Mouse (Mus musculus) intestine, embryonic 14.5 days (tissue): ENCODE data around the gene Tgm4. TPM values are rescaled to one million over a fixed set of nuclear protein-coding genes. Genes with fewer than 3 reads are reported as not detected.
A peak's percentile ranks its signal among the peaks of the same experiment; 100 is the strongest.

Experiments used
- ATAC-seq: fragments of 200-750 bp; cut with Nextera tagmentation; replicated peaks from 2 replicates; pipeline ENCODE4 v1.8.0; 2017; ENCODE audit warnings: low read depth, moderate number of reproducible peaks, moderate TSS enrichment, moderate library complexity; ENCODE audit not compliant: low FRiP score, low TSS enrichment
- DNase-seq: peaks from one replicate; pipeline ENCODE4 v3.0.0-alpha.2; 2018; ENCODE audit warnings: low spot score
- H3K27ac ChIP-seq: fragments of 300-500 bp; sonication (generic); 2 replicates; pipeline ENCODE4 v1.5.1; 2014; ENCODE audit warnings: low read depth, mild to moderate bottlenecking, control low read depth
- H3K27me3 ChIP-seq: fragments of 300-500 bp; sonication (generic); replicated peaks from 2 replicates; pipeline ENCODE4 v1.6.1; 2014; ENCODE audit warnings: low read length, control low read depth; ENCODE audit not compliant: control insufficient read depth, insufficient read depth
- H3K36me3 ChIP-seq: fragments of 300-500 bp; sonication (generic); 2 replicates; pipeline ENCODE4 v1.6.1; 2014; ENCODE audit warnings: low read length, control low read depth; ENCODE audit not compliant: control insufficient read depth, insufficient read depth
- H3K4me1 ChIP-seq: fragments of 300-500 bp; sonication (generic); replicated peaks from 2 replicates; pipeline ENCODE4 v1.6.1; 2014; ENCODE audit warnings: low read length, control low read depth, mixed read lengths; ENCODE audit not compliant: control insufficient read depth, insufficient read depth
- H3K4me2 ChIP-seq: fragments of 300-500 bp; sonication (generic); 2 replicates; pipeline ENCODE4 v1.6.1; 2014; ENCODE audit warnings: low read length
- H3K4me3 ChIP-seq: fragments of 300-500 bp; sonication (generic); 2 replicates; pipeline ENCODE4 v1.5.1; 2014; ENCODE audit warnings: low read depth, low read length, control low read depth, mixed read lengths
- H3K9ac ChIP-seq: fragments of 300-500 bp; sonication (generic); 2 replicates; pipeline ENCODE4 v1.6.1; 2014; ENCODE audit warnings: mild to moderate bottlenecking, low read length
- H3K9me3 ChIP-seq: fragments of 300-500 bp; sonication (generic); 2 replicates; pipeline ENCODE4 v1.6.1; 2016; ENCODE audit warnings: low read length, control low read depth; ENCODE audit not compliant: control insufficient read depth
- WGBS: fragments of 180-500 bp; shearing (Covaris S2); extraction: QIAGEN DNeasy Blood & Tissue Kit; methylation state at CpG from one replicate; pipeline ENCODE4 v1.1.7; 2014; 5-methylcytosine and 5-hydroxymethylcytosine counted together
- polyA plus RNA-seq: library from polyadenylated mRNA; unstranded; fragments of >200 nt; fragmentation: Nextera tagmentation; extraction: Ambion mirVana; gene quantifications from 2 replicates; pipeline ENCODE4 v1.2.1, GENCODE M21; 2014

Tgm4 gene
- polyA plus RNA-seq, 1 experiment from 2014 or later, result not detected

DNA sequence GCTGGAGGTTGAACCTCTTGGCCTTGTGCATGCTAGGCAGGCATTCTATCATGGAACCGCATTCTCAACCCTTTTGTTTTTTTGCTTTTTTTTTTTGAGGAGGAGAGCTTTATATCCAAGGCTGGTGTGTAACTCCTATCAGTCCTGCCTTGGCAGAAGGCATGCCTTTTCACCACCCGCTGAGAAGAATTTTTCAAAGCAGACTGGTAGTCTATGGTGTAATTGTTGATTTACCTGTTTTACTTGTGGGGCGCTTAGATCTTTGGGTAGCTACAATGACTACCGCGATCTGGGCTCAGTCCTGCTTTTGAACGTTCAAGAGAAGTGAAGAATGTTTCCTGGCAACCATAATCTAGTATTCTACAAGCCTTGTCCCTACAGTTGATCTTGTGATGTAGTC lies 79.4 kb downstream of the Tgm4 start:
- H3K27me3 ChIP-seq, result no peaks in the 10 kb centered on the region
- no peaks in the 10 kb centered on the region for H3K9me3 ChIP-seq
- no peak overlapping the region for H3K27ac ChIP-seq
- H3K4me2 ChIP-seq, result peak overlapping the region; percentile 95
- DNase-seq (no peak), ATAC-seq (no peak)
- 65% methylated on average over 6 of the region's 6 CpGs for WGBS
- peak overlapping the region; percentile 92 for H3K9ac ChIP-seq
- peak overlapping the region; percentile 97 for H3K4me3 ChIP-seq
- H3K4me1 ChIP-seq, result peaks cover 15% of the 10 kb centered on the region
- H3K36me3 ChIP-seq, result peaks cover 22% of the 10 kb centered on the region

DNA sequence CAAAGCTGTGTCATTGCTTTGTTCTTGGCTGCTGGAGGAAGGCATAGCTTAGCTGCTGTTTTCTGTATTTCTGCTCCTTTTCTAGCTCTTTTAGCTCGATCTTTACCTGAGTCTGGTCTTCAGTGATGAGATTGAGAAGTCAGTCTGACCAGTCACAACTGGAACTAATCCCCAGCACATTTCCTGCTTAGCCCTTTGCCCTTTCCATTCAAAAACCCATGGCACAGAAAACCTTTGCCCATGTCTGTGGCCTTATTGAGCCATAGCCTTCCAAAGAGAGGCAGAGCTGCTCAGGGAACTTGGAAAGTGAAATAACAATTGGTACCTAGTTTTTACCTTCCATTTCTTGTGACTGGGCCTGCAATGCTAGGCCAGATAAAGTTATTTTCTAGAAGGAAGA lies 81.0 kb downstream of the Tgm4 start:
- Histone ChIP-seq H3K36me3 (peaks cover 39% of the 10 kb centered on the region), H3K9ac (no peak overlapping the region)
- DNase-seq, result no peak

More for the DNA sequence above, 81.0 kb downstream of the Tgm4 start:
- no peak for ATAC-seq
- Histone ChIP-seq H3K4me3 (no peak overlapping the region), H3K27me3 (no peaks in the 10 kb centered on the region), H3K4me1 (peaks cover 15% of the 10 kb centered on the region), H3K27ac (no peak overlapping the region), H3K4me2 (no peak overlapping the region), H3K9me3 (no peaks in the 10 kb centered on the region)
- 93% methylated on average over 1 of the region's 1 CpGs for WGBS

Other genes with a start within 250 kb of the Tgm4 start
- 5.6 and 6.9 TPM in 2 replicates for gene Tcaim, start 229.2 kb upstream of the Tgm4 start, polyA plus RNA-seq
- gene Gm35549, start 190.7 kb upstream of the Tgm4 start, polyA plus RNA-seq, result 0.32 and 0.42 TPM in 2 replicates
- 56.0 and 56.9 TPM in 2 replicates for gene Zfp445, start 168.7 kb upstream of the Tgm4 start, polyA plus RNA-seq
- 3.2 and 3.3 TPM in 2 replicates for gene Zkscan7, start 149.0 kb upstream of the Tgm4 start, polyA plus RNA-seq
- 17.5 and 19.7 TPM in 2 replicates for gene Zfp105, start 111.7 kb upstream of the Tgm4 start, polyA plus RNA-seq
- gene 1110059G10Rik, start 83.7 kb upstream of the Tgm4 start, polyA plus RNA-seq, result 35.2 and 38.0 TPM in 2 replicates
- 50.4 and 53.0 TPM in 2 replicates for gene Kif15, start 83.7 kb upstream of the Tgm4 start, polyA plus RNA-seq
- 20.5 and 20.8 TPM in 2 replicates for gene Tmem42, start 13.4 kb upstream of the Tgm4 start, polyA plus RNA-seq
- gene Zdhhc3, start 78.5 kb downstream of the Tgm4 start, polyA plus RNA-seq, result 62.5 and 65.0 TPM in 2 replicates
- 146 and 161 TPM in 2 replicates for gene Exosc7, start 78.5 kb downstream of the Tgm4 start, polyA plus RNA-seq
- not detected in 2 replicates for gene Clec3b, start 116.2 kb downstream of the Tgm4 start, polyA plus RNA-seq
- gene Cdcp1, start 181.3 kb downstream of the Tgm4 start, polyA plus RNA-seq, result 17.5 and 18.7 TPM in 2 replicates
- gene Tmem158, start 226.0 kb downstream of the Tgm4 start, polyA plus RNA-seq, result 9.7 and 10.9 TPM in 2 replicates